Mouse (Mus musculus) megakaryocyte, embryonic 14.5 days (primary cell): ENCODE results near the gene Cd40.

Source experiments
- FLI1 ChIP-seq: IDR thresholded peaks from 2 replicates; pipeline ENCODE4 v1.6.1; 2012; ENCODE audit warnings: low read length, inconsistent platforms, mixed read lengths
- GATA1 ChIP-seq: IDR thresholded peaks from 3 replicates; pipeline ENCODE4 v1.6.1; 2012; ENCODE audit warnings: mixed read lengths, low read length, inconsistent platforms, borderline replicate concordance

DNA sequence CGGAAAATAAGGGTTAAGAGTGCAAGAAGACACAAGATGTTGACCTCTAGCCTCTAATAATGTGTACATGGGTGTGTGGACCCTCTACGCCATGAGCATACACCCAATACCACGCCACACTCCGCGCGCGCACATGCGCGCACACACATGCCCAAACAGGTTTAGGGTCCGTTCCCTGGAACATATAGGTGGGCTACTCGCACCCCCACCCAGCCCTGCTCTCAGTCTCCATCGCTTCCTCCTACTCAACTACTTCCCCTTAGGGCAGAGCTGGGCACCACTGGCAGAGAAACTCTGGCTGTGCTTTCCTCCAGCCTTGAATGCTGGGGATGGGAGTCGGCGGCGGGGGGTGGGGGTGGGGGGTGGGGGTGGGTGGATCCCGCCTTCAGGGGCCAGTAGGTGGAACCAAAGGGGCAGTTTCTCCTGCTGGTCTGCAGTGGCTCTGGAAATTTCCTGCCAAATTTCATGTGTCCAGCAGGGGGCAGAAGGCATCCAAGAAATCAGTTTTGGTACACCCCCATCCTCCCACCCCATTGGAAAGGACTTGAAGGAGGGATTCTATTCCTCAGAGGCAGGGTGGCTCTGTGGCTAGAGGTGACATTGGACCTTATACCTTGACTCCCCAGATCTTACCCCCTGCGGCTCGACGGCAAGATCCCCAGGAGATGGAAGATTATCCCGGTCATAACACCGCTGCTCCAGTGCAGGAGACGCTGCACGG, 14.8 kb downstream of the Cd40 start:
- TF ChIP-seq FLI1 (no peak), GATA1 (no peak)
